ENCODE assay signal across 8 mouse cellular contexts in the genomic region with DNA sequence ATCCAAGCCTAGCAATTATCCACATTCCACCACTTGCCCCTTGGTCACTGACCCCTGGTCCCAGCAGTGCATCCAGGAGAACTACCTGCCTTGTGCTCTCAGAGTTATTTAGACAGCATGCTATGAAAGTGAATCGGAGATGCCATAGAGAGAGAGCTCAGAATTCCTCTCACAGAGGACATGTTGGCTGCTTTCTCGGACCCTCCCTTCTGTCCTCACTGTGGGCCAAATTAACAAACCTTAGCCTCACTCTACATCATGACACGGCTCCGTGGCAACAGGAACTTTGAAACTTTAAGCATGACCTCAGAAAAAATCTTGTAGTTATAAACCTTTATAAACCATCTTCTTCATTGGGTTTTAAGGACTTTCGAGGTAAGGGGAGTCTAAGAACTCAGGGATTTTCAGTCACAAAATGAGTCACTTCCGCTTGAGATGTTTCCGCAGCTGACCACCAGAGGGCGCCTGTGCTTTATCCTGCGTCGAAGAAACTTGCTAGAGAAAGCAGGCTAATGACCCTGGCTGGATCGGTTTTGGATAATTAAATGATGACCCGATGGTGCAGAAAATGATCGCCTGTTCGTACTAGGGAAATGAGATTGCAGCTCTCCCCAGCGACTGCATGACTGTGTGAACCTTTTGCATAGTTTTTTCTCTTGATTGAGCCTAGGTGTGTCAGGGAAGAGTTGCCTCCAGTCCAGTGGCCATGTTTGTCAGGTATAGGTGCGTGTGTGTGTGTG.
DNase-seq lines count a peak whose midpoint lies in the region; ATAC-seq lines count a peak whose summit lies in the region.

No protein-coding gene starts in this region.

- no peaks in the 10 kb centered on the region for H3K4me1 ChIP-seq in forebrain, embryonic 16.5 days (replicated peaks; ENCODE audit: control insufficient read depth, insufficient read depth, low read length)
- 0 out of 2 replicates have a peak, but pooled peaks cover 3% of the 10 kb centered on the region for H3K4me1 ChIP-seq in hindbrain, embryonic 13.5 days (replicated peaks)
- no peaks in the 10 kb centered on the region for H3K4me1 ChIP-seq in midbrain, embryonic 15.5 days

- H3K4me3 ChIP-seq in forebrain, embryonic 16.5 days (replicated peaks; ENCODE audit: low read length): no peak overlapping the region
- no peak overlapping the region for H3K4me3 ChIP-seq in hindbrain, embryonic 13.5 days
- H3K4me3 ChIP-seq in midbrain, embryonic 15.5 days: no peak overlapping the region

- H3K4me2 ChIP-seq in forebrain, embryonic 16.5 days (ENCODE audit: low read length): no peak overlapping the region
- no peak overlapping the region for H3K4me2 ChIP-seq in hindbrain, embryonic 13.5 days
- no peak overlapping the region for H3K4me2 ChIP-seq in midbrain, embryonic 15.5 days

- intact Hi-C loops in left cerebral cortex, postnatal 10 days (cut with DNase I): loop anchor here (5.0 to 10.0 kb wide), 2 partner anchors 583 to 781 kb away; no protein-coding TSS in a partner anchor

- H3K9ac ChIP-seq in forebrain, embryonic 16.5 days (replicated peaks; ENCODE audit: low read depth, low read length): no peak overlapping the region
- no peak overlapping the region for H3K9ac ChIP-seq in hindbrain, embryonic 13.5 days
- H3K9ac ChIP-seq in midbrain, embryonic 15.5 days: no peak overlapping the region

- H3K27me3 ChIP-seq in forebrain, embryonic 16.5 days (replicated peaks; ENCODE audit: control insufficient read depth, insufficient read depth, low read length): no peaks in the 10 kb centered on the region
- no peaks in the 10 kb centered on the region for H3K27me3 ChIP-seq in hindbrain, embryonic 13.5 days
- H3K27me3 ChIP-seq in midbrain, embryonic 15.5 days (replicated peaks): no peaks in the 10 kb centered on the region
- no peaks in the 10 kb centered on the region for H3K27me3 ChIP-seq in splenic B cell, adult 2 months (ENCODE audit: control insufficient read depth, insufficient read depth, low read length, poor library complexity, severe bottlenecking)

- no peak overlapping the region for H3K27ac ChIP-seq in forebrain, embryonic 16.5 days (ENCODE audit: low read length)
- no peak overlapping the region for H3K27ac ChIP-seq in hindbrain, embryonic 13.5 days
- H3K27ac ChIP-seq in midbrain, embryonic 15.5 days: 0 out of 2 replicates have a peak overlapping the region, but pooled peaks have one; percentile 19

- ATAC-seq in forebrain, embryonic 16.5 days: peak; percentile 34
- ATAC-seq in hindbrain, embryonic 13.5 days (ENCODE audit: low FRiP score): peak; percentile 65
- peak; percentile 55 for ATAC-seq in midbrain, embryonic 15.5 days (replicated peaks)

- WGBS in forebrain, embryonic 16.5 days: 28% methylated on average over 16 of the region's 16 CpGs
- 34% methylated on average over 16 of the region's 16 CpGs for WGBS in hindbrain, embryonic 13.5 days
- WGBS in midbrain, embryonic 15.5 days: 33% methylated on average over 16 of the region's 16 CpGs

- H3K36me3 ChIP-seq in forebrain, embryonic 16.5 days (ENCODE audit: control insufficient read depth, insufficient read depth): no peaks in the 10 kb centered on the region; the same call in 1 of the 2 replicates
- H3K36me3 ChIP-seq in hindbrain, embryonic 13.5 days: peaks cover 19% of the 10 kb centered on the region
- 0 out of 2 replicates have a peak, but pooled peaks cover 13% of the 10 kb centered on the region for H3K36me3 ChIP-seq in midbrain, embryonic 15.5 days (replicated peaks)
- H3K36me3 ChIP-seq in splenic B cell, adult 2 months (ENCODE audit: control insufficient read depth, insufficient read depth, low read length, poor library complexity, severe bottlenecking): no peaks in the 10 kb centered on the region

- peak; percentile 55 for DNase-seq in layer of hippocampus, adult 11-12 months (ENCODE audit: low spot score)
- DNase-seq in layer of hippocampus, adult 9-11 months: no peak
- DNase-seq in cerebellum, adult 11-12 months: peak; percentile 35
- DNase-seq in left cerebral cortex, postnatal 10 days (ENCODE audit: extremely low spot score in 1 of 2, low spot score in 2 of 2): peak; percentile 42 to 66
- peak; percentile 26 for DNase-seq in splenic B cell, adult 2 months (ENCODE audit: low read depth, low spot score)

- H3K9me3 ChIP-seq in forebrain, embryonic 16.5 days (ENCODE audit: control insufficient read depth, low read length): no peaks in the 10 kb centered on the region
- H3K9me3 ChIP-seq in hindbrain, embryonic 13.5 days: no peaks in the 10 kb centered on the region
- no peaks in the 10 kb centered on the region for H3K9me3 ChIP-seq in midbrain, embryonic 15.5 days
